Mouse (Mus musculus): ENCODE data around the gene 4930407I10Rik.
A peak's percentile ranks its signal among the peaks of the same experiment; 100 is the strongest.

The 4930407I10Rik gene

GRCm38 (mm10) chr15:82052544-82052943 lies 6.4 kb upstream of the 4930407I10Rik start:
- no peak for DNase-seq (ENCODE audit: low spot score)

GRCm38 (mm10) chr15:82063909-82064308 lies 5.0 kb downstream of the 4930407I10Rik start:
- no peak for DNase-seq (ENCODE audit: low spot score)

- peak; percentile 38 for DNase-seq (ENCODE audit: low spot score)
Observed at GRCm38 (mm10) chr15:82065511-82065910, 6.6 kb downstream of the 4930407I10Rik start.

- no peak for DNase-seq (ENCODE audit: low spot score)
Observed at GRCm38 (mm10) chr15:82069898-82070297, 10.9 kb downstream of the 4930407I10Rik start, which contains the start of gene Mei1. Mei1 (plus strand) TSS chr15:82069996.

- no peak for DNase-seq (ENCODE audit: low spot score)
Observed at GRCm38 (mm10) chr15:82071816-82072469, 13.0 kb downstream of the 4930407I10Rik start.

GRCm38 (mm10) chr15:82073490-82073889 lies 14.5 kb downstream of the 4930407I10Rik start:
- no peak for DNase-seq (ENCODE audit: low spot score)

GRCm38 (mm10) chr15:82079883-82080282 lies 20.9 kb downstream of the 4930407I10Rik start:
- DNase-seq (ENCODE audit: low spot score): no peak

GRCm38 (mm10) chr15:82081161-82081560 lies 22.2 kb downstream of the 4930407I10Rik start:
- DNase-seq (ENCODE audit: low spot score): no peak

- no peak for DNase-seq (ENCODE audit: low spot score)
Observed at GRCm38 (mm10) chr15:82085606-82086005, 26.7 kb downstream of the 4930407I10Rik start.

GRCm38 (mm10) chr15:82086131-82086530 lies 27.2 kb downstream of the 4930407I10Rik start:
- DNase-seq (ENCODE audit: low spot score): no peak

- DNase-seq (ENCODE audit: low spot score): no peak
Observed at GRCm38 (mm10) chr15:82087266-82087665, 28.3 kb downstream of the 4930407I10Rik start.

GRCm38 (mm10) chr15:82091061-82091460 lies 32.1 kb downstream of the 4930407I10Rik start:
- no peak for DNase-seq (ENCODE audit: low spot score)

GRCm38 (mm10) chr15:82106953-82107555 lies 48.1 kb downstream of the 4930407I10Rik start:
- no peak for DNase-seq (ENCODE audit: low spot score)

All from ovary, adult 18-20 months (tissue).